Comparison of ENCODE assay signal across 8 mouse cellular contexts in genomic region chr12:99562073-99562866, GRCm38 (mm10). TPM values are rescaled to one million over a fixed set of nuclear protein-coding genes. Genes with fewer than 3 reads are reported as not detected.
DNase-seq lines count a peak whose midpoint lies in the region; ATAC-seq and TF ChIP-seq lines count a peak whose summit lies in the region.

No protein-coding gene starts in this region.

- H3K4me1 ChIP-seq in G1E (ENCODE audit: insufficient read depth, low read depth, low read length), result peaks cover 5% of the 10 kb centered on the region; the same call in 1 of the 2 replicates
- H3K4me1 ChIP-seq in forebrain, embryonic 11.5 days (replicated peaks; ENCODE audit: control insufficient read depth, insufficient read depth, low read length), result peaks cover 10% of the 10 kb centered on the region
- H3K4me1 ChIP-seq in liver, embryonic 16.5 days (ENCODE audit: control insufficient read depth, low read depth, low read length), result peaks cover 23% of the 10 kb centered on the region
- H3K4me1 ChIP-seq in neural tube, embryonic 14.5 days (ENCODE audit: control insufficient read depth, insufficient read depth, low read length), result peaks cover 9% of the 10 kb centered on the region

- under 1% methylated on average over 24 of the region's 24 CpGs for WGBS in forebrain, embryonic 11.5 days
- WGBS in liver, embryonic 16.5 days (ENCODE audit: insufficient replicate concordance), result under 1% methylated on average over 24 of the region's 24 CpGs
- 1% methylated on average over 24 of the region's 24 CpGs for WGBS in neural tube, embryonic 14.5 days

- peak overlapping the region; percentile 25; the same call in 1 of the 2 replicates for H3K4me3 ChIP-seq in G1E (ENCODE audit: low read depth, low read length)
- H3K4me3 ChIP-seq in forebrain, embryonic 11.5 days (ENCODE audit: low read depth, low read length), result peak overlapping the region; percentile 71
- H3K4me3 ChIP-seq in liver, embryonic 16.5 days (ENCODE audit: low read depth, low read length), result peak overlapping the region; percentile 77
- H3K4me3 ChIP-seq in neural tube, embryonic 14.5 days (ENCODE audit: low read depth, low read length), result peak overlapping the region; percentile 53

- peak overlapping the region; percentile 89 for H3K9ac ChIP-seq in forebrain, embryonic 11.5 days (ENCODE audit: low read length)
- H3K9ac ChIP-seq in liver, embryonic 16.5 days (ENCODE audit: low read depth, low read length), result peak overlapping the region; percentile 66
- peak overlapping the region; percentile 66 for H3K9ac ChIP-seq in neural tube, embryonic 14.5 days (replicated peaks; ENCODE audit: low read depth, low read length)

- H3K36me3 ChIP-seq in G1E (replicated peaks), result no peaks in the 10 kb centered on the region
- H3K36me3 ChIP-seq in forebrain, embryonic 11.5 days (ENCODE audit: control insufficient read depth, insufficient read depth, low read length), result no peaks in the 10 kb centered on the region
- no peaks in the 10 kb centered on the region for H3K36me3 ChIP-seq in liver, embryonic 16.5 days (ENCODE audit: control insufficient read depth, insufficient read depth)
- no peaks in the 10 kb centered on the region for H3K36me3 ChIP-seq in neural tube, embryonic 14.5 days (ENCODE audit: control insufficient read depth, insufficient read depth, low read length)

- H3K27me3 ChIP-seq in G1E (ENCODE audit: insufficient read depth, low read length), result peaks cover 16% of the 10 kb centered on the region; the same call in 1 of the 2 replicates
- H3K27me3 ChIP-seq in forebrain, embryonic 11.5 days (ENCODE audit: control insufficient read depth, insufficient read depth, low read length), result no peaks in the 10 kb centered on the region
- no peaks in the 10 kb centered on the region for H3K27me3 ChIP-seq in liver, embryonic 16.5 days (ENCODE audit: control insufficient read depth, insufficient read depth, low read depth, low read length)
- no peaks in the 10 kb centered on the region for H3K27me3 ChIP-seq in neural tube, embryonic 14.5 days (ENCODE audit: control insufficient read depth, insufficient read depth, low read length)

- DNase-seq in G1E (ENCODE audit: low spot score), result no peak
- DNase-seq in c-Kit-positive CD71-positive TER-119-negative erythroid progenitor cells, embryonic 14.5 days (ENCODE audit: low read depth), result peak; percentile 54
- DNase-seq in forebrain, embryonic 11.5 days (ENCODE audit: low spot score), result peak; percentile 72
- peak; percentile 77 to 81 for DNase-seq in heart, postnatal 10 days
- peak; percentile 69 to 77 for DNase-seq in kidney, postnatal 36 days
- peak; percentile 50 for DNase-seq in thymus, postnatal 25 days

- peak overlapping the region; percentile 32; the same call in 1 of the 2 replicates for H3K27ac ChIP-seq in forebrain, embryonic 11.5 days (ENCODE audit: low read depth, low read length)
- peak overlapping the region; percentile 70 for H3K27ac ChIP-seq in liver, embryonic 16.5 days (ENCODE audit: low read length)
- H3K27ac ChIP-seq in neural tube, embryonic 14.5 days (ENCODE audit: low read depth, low read length), result peak overlapping the region; percentile 76

- peak overlapping the region; percentile 83 for H3K4me2 ChIP-seq in forebrain, embryonic 11.5 days (ENCODE audit: low read depth, low read length, severe bottlenecking)
- peak overlapping the region; percentile 88 for H3K4me2 ChIP-seq in liver, embryonic 16.5 days (ENCODE audit: low read depth, low read length)
- H3K4me2 ChIP-seq in neural tube, embryonic 14.5 days (ENCODE audit: low read depth, low read length), result peak overlapping the region; percentile 59

- intact Hi-C loops in heart, postnatal 10 days (cut with DNase I), result loop anchor here (2.0 to 5.0 kb wide), 4 partner anchors 67 to 320 kb away; partner anchors contain the start of genes Efcab11 and Tdp1

- ATAC-seq in G1E (ENCODE audit: extremely low read depth, insufficient number of reproducible peaks, low FRiP score, poor library complexity, severe bottlenecking), result peak; percentile 37; the same call in 1 of the 2 replicates
- ATAC-seq in forebrain, embryonic 11.5 days (replicated peaks; ENCODE audit: low FRiP score), result peak; percentile 69
- peak; percentile 62 for ATAC-seq in liver, embryonic 16.5 days (ENCODE audit: low read depth)
- peak; percentile 62; the same call in 1 of the 2 replicates for ATAC-seq in neural tube, embryonic 14.5 days (ENCODE audit: low read depth)

- no peak for TF ChIP-seq CTCF in G1E (IDR thresholded peaks at IDR 0.05; ENCODE audit: low read depth, low read length)

- peaks cover 12% of the 10 kb centered on the region; the same call in 1 of the 2 replicates for H3K9me3 ChIP-seq in G1E (replicated peaks)
- no peaks in the 10 kb centered on the region for H3K9me3 ChIP-seq in forebrain, embryonic 11.5 days (ENCODE audit: control insufficient read depth, low read length)
- H3K9me3 ChIP-seq in liver, embryonic 16.5 days (replicated peaks; ENCODE audit: control insufficient read depth, low read length), result no peaks in the 10 kb centered on the region
- no peaks in the 10 kb centered on the region for H3K9me3 ChIP-seq in neural tube, embryonic 14.5 days (ENCODE audit: control insufficient read depth, low read length)

RNA-seq across cellular contexts. Expression of gene Foxn3, which starts 1.1 kb away (rescaled TPM):
- total RNA-seq in G1E (2014; fragmentation: Nextera tagmentation), result 85.3 and 111 TPM in 2 replicates
- 13.6 and 15.1 TPM in 2 replicates for total RNA-seq in G1E (2017)
- 17.8 and 20.1 TPM in 2 replicates for polyA plus RNA-seq in G1E (2012)
- 87.3 and 91.9 TPM in 2 replicates for polyA plus RNA-seq in forebrain, embryonic 11.5 days (2014; fragmentation: Nextera tagmentation; extraction: Ambion mirVana)
- 100 to 1,000 TPM; 128 to 143 TPM for total RNA-seq in heart, postnatal 10 days (2021)
- 18.6 and 23.5 TPM in 2 replicates for polyA plus RNA-seq in liver, embryonic 16.5 days (2015; fragmentation: Nextera tagmentation; extraction: Ambion mirVana)
- polyA plus RNA-seq in neural tube, embryonic 14.5 days (2014; fragmentation: Nextera tagmentation; extraction: Ambion mirVana), result 95.8 and 96.9 TPM in 2 replicates

Comparison
In these comparisons a context has a peak if more than half of its experiments do, and no peak if none do; other contexts are left out.
1. H3K4me3 ChIP-seq: peak in every context shown above with its lines; median percentile 77 in liver, embryonic 16.5 days; 71 in forebrain, embryonic 11.5 days; 53 in neural tube, embryonic 14.5 days; 25 in G1E.